Mouse (Mus musculus): Measurements from ENCODE around the gene Olfm3. TPM values are rescaled to one million over a fixed set of nuclear protein-coding genes. Genes with fewer than 3 reads are reported as not detected.

Gene Olfm3
- polyA plus RNA-seq, 1 experiment from 2014 or later, result 2.1 TPM

DNA sequence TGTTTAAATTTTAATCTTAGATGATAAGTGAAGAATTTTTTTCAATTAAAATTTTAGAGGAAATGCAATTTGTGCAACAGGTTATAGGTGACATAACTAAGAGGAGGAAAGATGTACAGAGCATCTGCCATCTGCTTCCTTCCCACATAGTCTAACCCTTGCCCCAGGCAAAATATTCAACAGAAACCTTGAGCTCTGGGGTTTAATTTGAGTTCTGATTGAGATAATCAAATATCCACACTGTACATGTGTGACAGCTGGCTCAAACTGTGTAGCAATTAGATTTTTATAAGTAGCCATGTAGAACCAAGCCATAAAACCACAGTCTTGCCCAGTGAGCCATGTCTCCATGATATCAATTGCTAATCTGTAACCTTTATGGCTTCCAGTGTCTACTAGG lies 179.1 kb downstream of the Olfm3 start:
- H3K27ac ChIP-seq (replicated peaks), result no peak overlapping the region
- H3K4me3 ChIP-seq, result no peak overlapping the region
- ATAC-seq (ENCODE audit: low FRiP score, low read depth), result no peak
- H3K4me1 ChIP-seq, result peaks cover 5% of the 10 kb centered on the region; the same call in 1 of the 2 replicates
- H3K4me2 ChIP-seq (replicated peaks), result no peak overlapping the region
- no peaks in the 10 kb centered on the region for H3K36me3 ChIP-seq
- H3K9ac ChIP-seq (replicated peaks), result no peak overlapping the region
- H3K27me3 ChIP-seq, result no peaks in the 10 kb centered on the region
- no peaks in the 10 kb centered on the region for H3K9me3 ChIP-seq

- H3K27me3 ChIP-seq, result no peaks in the 10 kb centered on the region
- no peak for ATAC-seq (ENCODE audit: low FRiP score, low read depth)
- H3K4me3 ChIP-seq, result no peak overlapping the region
- no peak overlapping the region for H3K4me2 ChIP-seq (replicated peaks)
- H3K4me1 ChIP-seq, result no peaks in the 10 kb centered on the region
- H3K9me3 ChIP-seq, result no peaks in the 10 kb centered on the region
- H3K36me3 ChIP-seq, result no peaks in the 10 kb centered on the region
- no peak overlapping the region for H3K9ac ChIP-seq (replicated peaks)
- WGBS, result 76% methylated on average over 3 of the region's 3 CpGs
- H3K27ac ChIP-seq (replicated peaks), result no peak overlapping the region
These were observed 184.4 kb downstream of the Olfm3 start for GRCm38 (mm10) chr3:115088281-115088680.

GRCm38 (mm10) chr3:115090670-115091069 lies 186.8 kb downstream of the Olfm3 start:
- Histone ChIP-seq H3K4me2 (replicated peaks) (no peak overlapping the region), H3K27me3 (no peaks in the 10 kb centered on the region), H3K9ac (replicated peaks) (no peak overlapping the region), H3K36me3 (no peaks in the 10 kb centered on the region), H3K27ac (replicated peaks) (no peak overlapping the region), H3K4me1 (no peaks in the 10 kb centered on the region), H3K4me3 (no peak overlapping the region), H3K9me3 (no peaks in the 10 kb centered on the region)
- 53% methylated on average over 2 of the region's 2 CpGs for WGBS
- ATAC-seq (ENCODE audit: low FRiP score, low read depth), result peak; percentile 31; the same call in 1 of the 2 replicates

DNA sequence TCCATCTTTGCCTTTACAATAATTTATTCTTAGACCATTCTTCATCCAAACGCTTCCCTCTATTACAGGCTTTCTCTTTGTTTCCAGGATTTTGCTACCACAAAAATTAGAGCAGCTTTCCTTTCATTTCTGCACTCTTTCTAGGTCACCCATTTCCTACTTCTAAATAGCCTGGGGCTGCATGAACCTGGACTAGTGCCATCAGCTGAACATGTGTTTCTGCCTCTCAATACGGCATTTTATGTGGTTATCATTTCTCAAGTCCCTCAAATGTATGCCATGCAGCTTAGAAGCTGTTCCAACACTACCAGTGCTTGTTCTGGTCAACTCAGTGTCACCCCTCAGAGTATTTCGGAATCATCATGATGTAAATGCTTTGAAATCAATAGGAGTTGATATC lies 191.6 kb downstream of the Olfm3 start:
- WGBS, result 71% methylated on average over 3 of the region's 3 CpGs
- H3K4me2 ChIP-seq (replicated peaks), result no peak overlapping the region
- H3K9me3 ChIP-seq, result no peaks in the 10 kb centered on the region
- H3K27ac ChIP-seq (replicated peaks), result no peak overlapping the region
- H3K4me3 ChIP-seq, result no peak overlapping the region
- no peak overlapping the region for H3K9ac ChIP-seq (replicated peaks)
- no peaks in the 10 kb centered on the region for H3K27me3 ChIP-seq
- no peak for ATAC-seq (ENCODE audit: low FRiP score, low read depth)
- H3K36me3 ChIP-seq, result no peaks in the 10 kb centered on the region
- no peaks in the 10 kb centered on the region for H3K4me1 ChIP-seq

DNA sequence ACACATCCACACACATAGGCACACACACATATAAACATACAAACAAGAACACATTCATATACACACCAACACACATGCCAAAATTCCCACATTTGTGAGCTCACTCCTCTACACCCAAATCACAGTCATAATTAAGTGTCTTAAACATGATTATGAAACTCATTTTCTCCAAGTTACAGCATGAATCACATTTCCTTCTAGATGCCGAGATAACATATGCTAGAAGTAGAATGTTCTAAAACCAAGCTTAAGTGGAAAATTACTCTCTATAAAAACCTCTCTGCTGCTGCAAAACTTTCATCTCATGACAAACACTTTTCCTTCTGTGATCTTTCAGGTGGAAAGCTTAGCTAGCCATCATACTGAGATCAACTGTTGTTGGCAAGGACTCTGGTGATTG lies 195.7 kb downstream of the Olfm3 start:
- WGBS, result 82% methylated on average over 1 of the region's 1 CpGs
- ATAC-seq (ENCODE audit: low FRiP score, low read depth), result no peak

GRCm38 (mm10) chr3:115104155-115104801 lies 200.4 kb downstream of the Olfm3 start:
- 69% methylated on average over 2 of the region's 2 CpGs for WGBS
- H3K9ac ChIP-seq (replicated peaks), result no peak overlapping the region

More for the DNA sequence above, 195.7 kb downstream of the Olfm3 start:
- no peaks in the 10 kb centered on the region for H3K27me3 ChIP-seq
- no peak overlapping the region for H3K27ac ChIP-seq (replicated peaks)
- no peaks in the 10 kb centered on the region for H3K9me3 ChIP-seq
- H3K4me3 ChIP-seq, result no peak overlapping the region
- H3K9ac ChIP-seq (replicated peaks), result no peak overlapping the region
- H3K4me2 ChIP-seq (replicated peaks), result no peak overlapping the region
- no peaks in the 10 kb centered on the region for H3K4me1 ChIP-seq
- H3K36me3 ChIP-seq, result no peaks in the 10 kb centered on the region

GRCm38 (mm10) chr3:115104802-115105493 lies 201.1 kb downstream of the Olfm3 start:
- no peak overlapping the region for H3K9ac ChIP-seq (replicated peaks)
- H3K36me3 ChIP-seq, result no peaks in the 10 kb centered on the region
- ATAC-seq (ENCODE audit: low FRiP score, low read depth), result peak; percentile 92
- H3K4me1 ChIP-seq, result no peaks in the 10 kb centered on the region
- no peaks in the 10 kb centered on the region for H3K27me3 ChIP-seq
- no peak overlapping the region for H3K27ac ChIP-seq (replicated peaks)
- H3K4me2 ChIP-seq (replicated peaks), result no peak overlapping the region
- H3K4me3 ChIP-seq, result no peak overlapping the region
- no peaks in the 10 kb centered on the region for H3K9me3 ChIP-seq
- 31% methylated on average over 8 of the region's 8 CpGs for WGBS

More at GRCm38 (mm10) chr3:115104155-115104801, 200.4 kb downstream of the Olfm3 start:
- Histone ChIP-seq H3K36me3 (no peaks in the 10 kb centered on the region), H3K9me3 (no peaks in the 10 kb centered on the region), H3K4me3 (no peak overlapping the region), H3K4me2 (replicated peaks) (no peak overlapping the region), H3K27me3 (no peaks in the 10 kb centered on the region), H3K4me1 (no peaks in the 10 kb centered on the region), H3K27ac (replicated peaks) (no peak overlapping the region)
- peak; percentile 56 for ATAC-seq (ENCODE audit: low FRiP score, low read depth)

- WGBS, result 66% methylated on average over 2 of the region's 2 CpGs
- Histone ChIP-seq H3K4me3 (no peak overlapping the region), H3K36me3 (no peaks in the 10 kb centered on the region), H3K9ac (replicated peaks) (no peak overlapping the region), H3K9me3 (no peaks in the 10 kb centered on the region), H3K4me2 (replicated peaks) (no peak overlapping the region), H3K27me3 (no peaks in the 10 kb centered on the region), H3K27ac (replicated peaks) (no peak overlapping the region), H3K4me1 (no peaks in the 10 kb centered on the region)
- no peak for ATAC-seq (ENCODE audit: low FRiP score, low read depth)
These were observed 241.8 kb downstream of the Olfm3 start for GRCm38 (mm10) chr3:115145722-115146121.

GRCm38 (mm10) chr3:115146244-115146643 lies 242.4 kb downstream of the Olfm3 start:
- Histone ChIP-seq H3K9ac (replicated peaks) (no peak overlapping the region), H3K36me3 (no peaks in the 10 kb centered on the region), H3K4me3 (no peak overlapping the region), H3K4me1 (no peaks in the 10 kb centered on the region), H3K9me3 (no peaks in the 10 kb centered on the region), H3K27me3 (no peaks in the 10 kb centered on the region), H3K27ac (replicated peaks) (no peak overlapping the region), H3K4me2 (replicated peaks) (no peak overlapping the region)
- 89% methylated on average over 2 of the region's 2 CpGs for WGBS
- ATAC-seq (ENCODE audit: low FRiP score, low read depth), result no peak

DNA sequence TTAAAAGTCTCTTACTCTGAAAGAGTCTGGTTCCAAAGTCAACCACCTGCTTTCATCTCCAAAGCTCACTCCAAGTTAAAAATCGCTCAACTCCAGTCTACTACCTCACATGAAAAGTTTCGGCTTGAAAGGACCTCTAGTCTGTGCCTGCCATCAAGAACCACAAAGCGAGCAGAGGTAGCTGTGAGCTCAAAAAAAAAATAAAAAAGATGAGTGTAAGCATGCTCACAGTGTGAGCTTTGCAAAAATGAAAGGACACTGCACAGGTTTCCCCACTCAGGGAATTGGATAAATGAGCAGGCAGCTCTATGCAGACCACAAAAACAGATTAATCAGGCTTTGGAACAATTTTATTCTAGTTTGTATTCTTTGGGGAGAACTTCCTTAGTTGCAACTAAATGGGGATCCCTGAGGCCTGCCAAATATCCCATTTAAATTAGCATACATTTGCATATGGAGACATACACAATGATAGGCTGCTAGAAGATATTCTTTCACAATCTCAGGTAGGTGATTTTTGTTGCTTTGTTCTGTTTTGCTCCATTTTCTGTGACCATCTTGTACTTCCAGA lies 255.1 kb downstream of the Olfm3 start:
- Histone ChIP-seq H3K9me3 (no peaks in the 10 kb centered on the region), H3K36me3 (no peaks in the 10 kb centered on the region), H3K27ac (replicated peaks) (no peak overlapping the region), H3K4me2 (replicated peaks) (no peak overlapping the region), H3K4me1 (no peaks in the 10 kb centered on the region; the same call in 1 of the 2 replicates), H3K4me3 (no peak overlapping the region), H3K9ac (replicated peaks) (no peak overlapping the region), H3K27me3 (no peaks in the 10 kb centered on the region)
- peak; percentile 45; the same call in 1 of the 2 replicates for ATAC-seq (ENCODE audit: low FRiP score, low read depth)
- WGBS, result 77% methylated on average over 3 of the region's 3 CpGs

DNA sequence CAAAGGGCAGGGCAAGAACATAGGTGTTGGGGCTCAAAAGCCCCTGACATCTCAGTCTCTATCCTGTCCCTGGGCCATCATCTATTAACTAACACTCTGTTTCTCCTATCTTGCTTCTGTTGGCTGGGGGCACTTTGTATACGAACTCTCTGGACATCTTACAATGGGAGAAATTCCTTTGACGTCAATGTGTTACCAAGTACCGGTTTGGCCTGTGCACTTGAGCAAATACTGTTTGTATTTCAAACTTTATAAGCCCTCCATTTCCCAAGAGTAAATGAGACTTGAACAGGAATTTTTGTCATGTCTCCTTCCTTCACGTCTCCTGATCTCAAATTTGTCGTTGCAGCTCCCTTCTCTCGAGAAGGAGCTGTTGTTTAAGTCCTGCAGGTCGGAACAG lies 270.7 kb downstream of the Olfm3 start:
- no peak overlapping the region for H3K4me2 ChIP-seq (replicated peaks)
- no peaks in the 10 kb centered on the region for H3K27me3 ChIP-seq
- no peak for ATAC-seq (ENCODE audit: low FRiP score, low read depth)
- 80% methylated on average over 7 of the region's 7 CpGs for WGBS
- H3K9me3 ChIP-seq, result no peaks in the 10 kb centered on the region
- no peak overlapping the region for H3K27ac ChIP-seq (replicated peaks)
- H3K9ac ChIP-seq (replicated peaks), result no peak overlapping the region
- no peak overlapping the region for H3K4me3 ChIP-seq
- H3K36me3 ChIP-seq, result no peaks in the 10 kb centered on the region
- H3K4me1 ChIP-seq, result no peaks in the 10 kb centered on the region

Measured in midbrain, embryonic 12.5 days (tissue).